Mouse (Mus musculus) limb, embryonic 14.5 days (tissue): Measurements from ENCODE around the gene Elane. TPM values are rescaled to one million over a fixed set of nuclear protein-coding genes. Genes with fewer than 3 reads are reported as not detected.

Experiments
- ATAC-seq: fragments of 200-750 bp; cut with Nextera tagmentation; 2 replicates; pipeline ENCODE4 v1.8.0; 2017; ENCODE audit warnings: low read depth, moderate number of reproducible peaks, moderate TSS enrichment; ENCODE audit not compliant: low FRiP score
- DNase-seq: peaks from one replicate; pipeline ENCODE4 v3.0.0-alpha.2; 2015; ENCODE audit warnings: low spot score
- H3K27ac ChIP-seq: fragments of 300-500 bp; sonication (generic); replicated peaks from 2 replicates; pipeline ENCODE4 v1.5.1; 2014; ENCODE audit warnings: low read depth, mild to moderate bottlenecking, low read length, moderate library complexity, mixed read lengths
- H3K27me3 ChIP-seq: fragments of 300-500 bp; sonication (generic); 2 replicates; pipeline ENCODE4 v1.6.1; 2014; ENCODE audit warnings: low read length, mixed read lengths; ENCODE audit not compliant: control insufficient read depth, insufficient read depth
- H3K36me3 ChIP-seq: fragments of 300-500 bp; sonication (generic); 2 replicates; pipeline ENCODE4 v1.6.1; 2014; ENCODE audit warnings: mild to moderate bottlenecking, low read length, moderate library complexity, mixed read lengths; ENCODE audit not compliant: control insufficient read depth, insufficient read depth
- H3K4me1 ChIP-seq: fragments of 300-500 bp; sonication (generic); 2 replicates; pipeline ENCODE4 v1.6.1; 2014; ENCODE audit warnings: antibody characterized with exemption, low read length, mixed read lengths; ENCODE audit not compliant: control insufficient read depth, insufficient read depth
- H3K4me2 ChIP-seq: fragments of 300-500 bp; sonication (generic); replicated peaks from 2 replicates; pipeline ENCODE4 v1.6.1; 2014; ENCODE audit warnings: low read depth, mild to moderate bottlenecking, low read length, moderate library complexity; ENCODE audit not compliant: severe bottlenecking
- H3K4me3 ChIP-seq: fragments of 300-500 bp; sonication (generic); replicated peaks from 2 replicates; pipeline ENCODE4 v1.5.1; 2014; ENCODE audit warnings: low read length
- H3K9ac ChIP-seq: fragments of 300-500 bp; sonication (generic); 2 replicates; pipeline ENCODE4 v1.6.1; 2014; ENCODE audit warnings: mild to moderate bottlenecking, low read depth, low read length, moderate library complexity; ENCODE audit not compliant: severe bottlenecking
- H3K9me3 ChIP-seq: fragments of 300-500 bp; sonication (generic); 2 replicates; pipeline ENCODE4 v1.6.1; 2016; ENCODE audit warnings: low read length; ENCODE audit not compliant: control insufficient read depth
- POLR2A ChIP-seq: fragments of 200-500 bp; IDR thresholded peaks from 2 replicates; pipeline ENCODE4 v1.8.0; 2012; ENCODE audit warnings: inconsistent platforms, mild to moderate bottlenecking, moderate library complexity, borderline replicate concordance; ENCODE audit not compliant: insufficient read depth, insufficient read length; ENCODE audit errors: extremely low read depth
- WGBS: fragments of 180-500 bp; shearing (Covaris S2); extraction: QIAGEN DNeasy Blood & Tissue Kit; methylation state at CpG from one replicate; pipeline ENCODE4 v1.1.7; 2014; 5-methylcytosine and 5-hydroxymethylcytosine counted together
- polyA plus RNA-seq, 2 experiments: library from polyadenylated mRNA; depleted of rRNA in 1 of 2; stranded (reverse) in 1 of 2; unstranded in 1 of 2; fragments of >200 nt; fragmentation: Nextera tagmentation in 1 of 2; extraction: Ambion mirVana in 1 of 2; gene quantifications; 2 replicates each; pipeline versions ENCODE4 v1.2.1 to v1.2.3; 2012 to 2014

Gene Elane
- polyA plus RNA-seq, 2 experiments, result 0.35 to 1.2 TPM

GRCm38 (mm10) chr10:79854801-79855541, 31.1 kb upstream of the Elane start:
- 0 out of 2 replicates have a peak, but pooled peaks have one; percentile 5 for TF ChIP-seq POLR2A
- H3K9me3 ChIP-seq, result no peaks in the 10 kb centered on the region
- H3K4me2 ChIP-seq, result peak overlapping the region; percentile 98
- peaks cover 47% of the 10 kb centered on the region for H3K4me1 ChIP-seq
- H3K27me3 ChIP-seq, result no peaks in the 10 kb centered on the region
- WGBS, result 1% methylated on average over 60 of the region's 83 CpGs
- ATAC-seq (peak; percentile 23), DNase-seq (peak; percentile 79)
- peaks cover 43% of the 10 kb centered on the region for H3K36me3 ChIP-seq
- peak overlapping the region; percentile 99 for H3K4me3 ChIP-seq
- H3K9ac ChIP-seq, result peak overlapping the region; percentile 99
- peak overlapping the region; percentile 99 for H3K27ac ChIP-seq

GRCm38 (mm10) chr10:79855558-79856184, 30.4 kb upstream of the Elane start:
- no peak for TF ChIP-seq POLR2A
- peak; percentile 58 for DNase-seq
- H3K4me1 ChIP-seq, result peaks cover 47% of the 10 kb centered on the region
- WGBS, result 2% methylated on average over 10 of the region's 10 CpGs
- peak overlapping the region; percentile 98 for H3K4me2 ChIP-seq
- no peak overlapping the region; the same call in 1 of the 2 replicates for H3K27ac ChIP-seq
- H3K36me3 ChIP-seq, result peaks cover 50% of the 10 kb centered on the region
- H3K9ac ChIP-seq, result peak overlapping the region; percentile 99
- no peaks in the 10 kb centered on the region for H3K27me3 ChIP-seq
- peak overlapping the region; percentile 99 for H3K4me3 ChIP-seq
- no peak for ATAC-seq
- H3K9me3 ChIP-seq, result no peaks in the 10 kb centered on the region

- Histone ChIP-seq H3K36me3 (peaks cover 56% of the 10 kb centered on the region), H3K9me3 (no peaks in the 10 kb centered on the region), H3K27ac (no peak overlapping the region; the same call in 1 of the 2 replicates), H3K4me3 (peak overlapping the region; percentile 99), H3K9ac (peak overlapping the region; percentile 99), H3K4me1 (peaks cover 46% of the 10 kb centered on the region), H3K4me2 (peak overlapping the region; percentile 98), H3K27me3 (no peaks in the 10 kb centered on the region)
- WGBS, result 36% methylated on average over 6 of the region's 6 CpGs
- no peak for ATAC-seq
- TF ChIP-seq POLR2A, result no peak
- no peak for DNase-seq
These were observed 29.8 kb upstream of the Elane start for GRCm38 (mm10) chr10:79856280-79856679.

- 42% methylated on average over 7 of the region's 7 CpGs for WGBS
- Histone ChIP-seq H3K4me2 (peak overlapping the region; percentile 98), H3K9ac (peak overlapping the region; percentile 99), H3K36me3 (peaks cover 62% of the 10 kb centered on the region), H3K9me3 (no peaks in the 10 kb centered on the region), H3K27ac (no peak overlapping the region; the same call in 1 of the 2 replicates), H3K27me3 (no peaks in the 10 kb centered on the region), H3K4me1 (peaks cover 40% of the 10 kb centered on the region), H3K4me3 (peak overlapping the region; percentile 99)
- ATAC-seq, result no peak
- no peak for TF ChIP-seq POLR2A
- DNase-seq, result no peak
These were observed 29.2 kb upstream of the Elane start for GRCm38 (mm10) chr10:79856704-79857451.

- Histone ChIP-seq H3K9me3 (no peaks in the 10 kb centered on the region), H3K36me3 (peaks cover 68% of the 10 kb centered on the region), H3K27me3 (no peaks in the 10 kb centered on the region), H3K4me1 (peaks cover 34% of the 10 kb centered on the region), H3K9ac (peak overlapping the region; percentile 99), H3K4me3 (peak overlapping the region; percentile 99), H3K4me2 (peak overlapping the region; percentile 98), H3K27ac (no peak overlapping the region; the same call in 1 of the 2 replicates)
- no peak for TF ChIP-seq POLR2A
- no peak for ATAC-seq
- peak; percentile 60 for DNase-seq
- 22% methylated on average over 4 of the region's 4 CpGs for WGBS
These were observed 28.6 kb upstream of the Elane start for GRCm38 (mm10) chr10:79857452-79857811.
